Mouse (Mus musculus) ES-E14 (cell line): ENCODE measurements at regions not wholly inside any gene's neighbourhood (a gene's known extent, or its start where the extent isn't known, plus 50 kb on each side); places are given as distances from the start of the nearest gene placed in this dataset.

Experiments used
- DNase-seq: peaks from one replicate; pipeline ENCODE4 v3.0.0-alpha.2; 2013; ENCODE audit warnings: low read depth, low spot score
- H3K27ac ChIP-seq: 2 replicates; pipeline ENCODE4 v1.5.1; 2012; ENCODE audit warnings: low read depth, mild to moderate bottlenecking, low read length, moderate library complexity, mixed read lengths; ENCODE audit not compliant: poor library complexity, insufficient read depth, severe bottlenecking
- H3K36me3 ChIP-seq: 2 replicates; pipeline ENCODE4 v1.6.1; 2012; ENCODE audit warnings: mild to moderate bottlenecking, low read length, moderate library complexity, mixed read lengths; ENCODE audit not compliant: control insufficient read depth, poor library complexity, insufficient read depth, severe bottlenecking
- H3K4me1 ChIP-seq, 2 experiments: fragments of 150-350 bp in 1 of 2; sonication (generic) in 1 of 2; 2 replicates each; pipeline ENCODE4 v1.6.1; 2012; ENCODE audit warnings: low read length in 2 of 2, mild to moderate bottlenecking in 1 of 2, mixed read lengths in 1 of 2; ENCODE audit not compliant: control insufficient read depth in 2 of 2, insufficient read depth in 2 of 2, poor library complexity in 1 of 2
- H3K4me3 ChIP-seq, 2 experiments: fragments of 150-350 bp in 1 of 2; sonication (generic) in 1 of 2; 2 replicates each; pipeline ENCODE4 v1.5.1; 2012; ENCODE audit warnings: low read length in 2 of 2, low read depth in 1 of 2, mild to moderate bottlenecking in 1 of 2, mixed read lengths in 1 of 2; ENCODE audit not compliant: insufficient read depth in 1 of 2, poor library complexity in 1 of 2, severe bottlenecking in 1 of 2
- H3K9ac ChIP-seq: 2 replicates; pipeline ENCODE4 v1.6.1; 2012; ENCODE audit warnings: low read depth, mild to moderate bottlenecking, low read length, mixed read lengths; ENCODE audit not compliant: poor library complexity, insufficient read depth, severe bottlenecking
- H3K9me3 ChIP-seq: fragments of 150-350 bp; sonication (generic); 2 replicates; pipeline ENCODE4 v1.6.1; 2012; ENCODE audit warnings: low read depth, mild to moderate bottlenecking, low read length; ENCODE audit not compliant: control insufficient read depth, insufficient read depth
- CHD2 ChIP-seq: IDR thresholded peaks from 2 replicates; pipeline ENCODE4 v1.6.1; 2014; ENCODE audit warnings: mild to moderate bottlenecking, low read depth, low read length, inconsistent platforms
- HCFC1 ChIP-seq: IDR thresholded peaks from 2 replicates; pipeline ENCODE4 v1.6.1; 2012; ENCODE audit warnings: low read length, inconsistent platforms, borderline replicate concordance; ENCODE audit not compliant: insufficient read depth
- MAFK ChIP-seq: IDR thresholded peaks from 2 replicates; pipeline ENCODE4 v1.6.1; 2014; ENCODE audit warnings: mild to moderate bottlenecking, low read depth, low read length, inconsistent platforms; ENCODE audit not compliant: insufficient read depth
- ZC3H11A ChIP-seq: IDR thresholded peaks from 2 replicates; pipeline ENCODE4 v1.6.1; 2012; ENCODE audit warnings: low read depth, mild to moderate bottlenecking, inconsistent platforms, low read length, borderline replicate concordance
- ZNF384 ChIP-seq: IDR thresholded peaks from 2 replicates; pipeline ENCODE4 v1.6.1; 2012; ENCODE audit warnings: low read depth, low read length, inconsistent platforms
- in situ Hi-C, 2 experiments: fragments of 600-800 bp; cut with MboI; formaldehyde crosslinking; loops; one replicate each; pipeline ENCODE4 v1.15.1; 2025; ENCODE audit warnings: low sequenced_read_pairs in 2 of 2, inconsistent platforms in 1 of 2; ENCODE audit not compliant: unreplicated experiment in 2 of 2

DNA sequence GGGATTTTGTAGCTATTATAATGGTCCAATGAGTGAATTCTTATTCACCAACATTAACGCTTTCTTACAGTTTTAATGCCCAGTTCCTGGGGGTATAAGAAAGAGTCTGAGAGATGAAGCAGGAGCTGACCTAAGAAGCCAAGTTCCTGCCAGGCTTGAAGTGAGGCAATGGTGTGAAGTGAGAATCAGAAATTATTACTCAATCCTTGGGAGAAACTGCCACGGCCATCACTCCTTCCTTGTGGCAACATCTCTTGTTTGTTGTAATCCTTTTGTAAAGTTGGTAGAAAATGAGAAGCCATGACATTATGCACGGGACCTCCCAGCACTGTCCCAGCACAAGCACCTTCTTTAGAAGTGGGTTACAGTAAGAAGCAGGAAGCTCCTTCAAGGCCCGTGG lies 2192.0 kb upstream of the Gm7489 start:
- no peak overlapping the region for H3K27ac ChIP-seq
- in situ Hi-C loops = no loop called here
- H3K9ac ChIP-seq = no peak overlapping the region
- TF ChIP-seq HCFC1 = no peak
- TF ChIP-seq ZNF384 = no peak
- no peak for TF ChIP-seq MAFK
- no peak for TF ChIP-seq ZC3H11A
- TF ChIP-seq CHD2 = no peak
- no peaks in the 10 kb centered on the region for H3K36me3 ChIP-seq
- H3K4me3 ChIP-seq = no peak overlapping the region
- H3K4me1 ChIP-seq = no peaks in the 10 kb centered on the region
- DNase-seq = no peak
- no peaks in the 10 kb centered on the region for H3K9me3 ChIP-seq

GRCm38 (mm10) chr15:51696344-51697016 lies 2188.2 kb upstream of the Gm7489 start:
- H3K4me3 ChIP-seq = no peak overlapping the region
- no peaks in the 10 kb centered on the region for H3K36me3 ChIP-seq
- no peak overlapping the region for H3K27ac ChIP-seq
- H3K4me1 ChIP-seq = no peaks in the 10 kb centered on the region
- in situ Hi-C loops = no loop called here
- no peaks in the 10 kb centered on the region for H3K9me3 ChIP-seq
- H3K9ac ChIP-seq = no peak overlapping the region
- peak; percentile 57 for DNase-seq
- TF ChIP-seq CHD2 (no peak), ZNF384 (no peak), HCFC1 (no peak), MAFK (no peak), ZC3H11A (peak; percentile 28; the same call in 1 of the 2 replicates)

- H3K9me3 ChIP-seq = no peaks in the 10 kb centered on the region
- H3K27ac ChIP-seq = no peak overlapping the region
- no peak overlapping the region for H3K9ac ChIP-seq
- no peak for DNase-seq
- TF ChIP-seq MAFK (no peak), CHD2 (no peak), ZNF384 (no peak), ZC3H11A (no peak), HCFC1 (no peak)
- no peak overlapping the region for H3K4me3 ChIP-seq
- in situ Hi-C loops = no loop called here
- H3K36me3 ChIP-seq = no peaks in the 10 kb centered on the region
- H3K4me1 ChIP-seq = no peaks in the 10 kb centered on the region
Measured at GRCm38 (mm10) chr15:51704198-51704597, 2180.5 kb upstream of the Gm7489 start.

GRCm38 (mm10) chr15:51709871-51710655 lies 2174.6 kb upstream of the Gm7489 start:
- in situ Hi-C loops = no loop called here
- Histone ChIP-seq H3K4me1 (no peaks in the 10 kb centered on the region), H3K4me3 (no peak overlapping the region), H3K36me3 (no peaks in the 10 kb centered on the region), H3K27ac (no peak overlapping the region), H3K9ac (no peak overlapping the region), H3K9me3 (no peaks in the 10 kb centered on the region)
- TF ChIP-seq CHD2 = no peak
- no peak for TF ChIP-seq HCFC1
- no peak for TF ChIP-seq ZNF384
- no peak for TF ChIP-seq MAFK
- TF ChIP-seq ZC3H11A = no peak
- DNase-seq = no peak

DNA sequence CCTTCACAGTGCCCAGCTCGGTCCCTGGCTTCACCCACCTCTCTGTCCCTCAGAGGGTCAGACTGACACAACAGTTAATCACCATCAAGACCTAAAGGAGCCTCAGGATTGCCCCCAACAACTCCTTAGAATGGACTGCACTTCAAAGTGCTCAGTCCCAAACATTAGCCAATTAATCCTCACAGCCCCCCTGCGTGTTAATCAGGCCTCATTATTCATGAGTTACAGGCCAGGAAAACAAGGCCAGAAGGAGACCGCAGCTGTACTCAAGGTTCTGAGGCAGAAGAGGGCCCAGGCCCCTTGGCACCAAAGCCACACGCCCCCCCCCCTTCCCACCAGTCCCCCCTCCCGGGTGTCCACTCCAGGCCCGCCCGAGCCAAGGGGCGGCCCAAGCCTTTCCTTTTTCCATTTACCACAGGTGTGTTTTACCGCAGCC lies 2163.8 kb upstream of the Gm7489 start:
- DNase-seq = no peak
- TF ChIP-seq MAFK (no peak), ZC3H11A (no peak), ZNF384 (no peak), CHD2 (no peak), HCFC1 (no peak)
- in situ Hi-C loops = no loop called here
- Histone ChIP-seq H3K4me1 (no peaks in the 10 kb centered on the region), H3K27ac (no peak overlapping the region), H3K9ac (no peak overlapping the region), H3K36me3 (no peaks in the 10 kb centered on the region), H3K4me3 (no peak overlapping the region), H3K9me3 (no peaks in the 10 kb centered on the region)
